Mouse (Mus musculus) limb, embryonic 10.5 days (tissue): ENCODE results near the gene Vps45. TPM values are rescaled to one million over a fixed set of nuclear protein-coding genes. Genes with fewer than 3 reads are reported as not detected.
A peak's percentile ranks its signal among the peaks of the same experiment; 100 is the strongest.
"Not testable (repeated sequence)": the region's sequence is repeated elsewhere in the genome, so short reads cannot be mapped to it uniquely, and the experiment has no call there.

ENCODE experiments used
- DNase-seq: peaks from one replicate; pipeline ENCODE4 v3.0.0-alpha.2; 2017; ENCODE audit warnings: low spot score
- H3K27ac ChIP-seq: fragments of 300-500 bp; sonication (generic); 2 replicates; pipeline ENCODE4 v1.5.1; 2016; ENCODE audit warnings: mild to moderate bottlenecking
- H3K27me3 ChIP-seq: fragments of 300-500 bp; sonication (generic); 2 replicates; pipeline ENCODE4 v1.6.1; 2016; ENCODE audit warnings: low read depth, mild to moderate bottlenecking; ENCODE audit not compliant: poor library complexity, severe bottlenecking
- H3K36me3 ChIP-seq: fragments of 300-500 bp; sonication (generic); 2 replicates; pipeline ENCODE4 v1.6.1; 2016; ENCODE audit warnings: mild to moderate bottlenecking, moderate library complexity
- H3K4me1 ChIP-seq: fragments of 300-500 bp; sonication (generic); 2 replicates; pipeline ENCODE4 v1.6.1; 2016
- H3K4me3 ChIP-seq: fragments of 300-500 bp; sonication (generic); 2 replicates; pipeline ENCODE4 v1.5.1; 2016; ENCODE audit warnings: mild to moderate bottlenecking, moderate library complexity
- H3K9me3 ChIP-seq: fragments of 300-500 bp; sonication (generic); replicated peaks from 2 replicates; pipeline ENCODE4 v1.6.1; 2016; ENCODE audit warnings: mild to moderate bottlenecking
- WGBS: fragments of 180-500 bp; shearing (Covaris S2); methylation state at CpG from one replicate; pipeline ENCODE4 v1.1.7; 2016; 5-methylcytosine and 5-hydroxymethylcytosine counted together
- polyA plus RNA-seq: library from polyadenylated mRNA; unstranded; fragments of >200 nt; fragmentation: Nextera tagmentation; extraction: Ambion mirVana; gene quantifications from 2 replicates; pipeline ENCODE4 v1.2.1, GENCODE M21; 2016

The Vps45 gene
- polyA plus RNA-seq, 1 experiment from 2014 or later: 23.6 TPM

GRCm38 (mm10) chr3:95951566-95951965 is 106.7 kb downstream of the Vps45 start:
- DNase-seq, H3K27me3 ChIP-seq, H3K4me1 ChIP-seq, H3K9me3 ChIP-seq: not testable (repeated sequence)
- H3K36me3 ChIP-seq: peaks cover 25% of the 10 kb centered on the region
- H3K27ac ChIP-seq: peak overlapping the region; percentile 89
- H3K4me3 ChIP-seq: peak overlapping the region; percentile 65
- 77% methylated on average over 12 of the region's 12 CpGs for WGBS

GRCm38 (mm10) chr3:95950763-95951551 is 107.3 kb downstream of the Vps45 start:
- DNase-seq: peak; percentile 92
- H3K27ac ChIP-seq: peak overlapping the region; percentile 89
- H3K36me3 ChIP-seq: peaks cover 31% of the 10 kb centered on the region
- H3K4me1 ChIP-seq: 0 out of 2 replicates have a peak, but pooled peaks cover 3% of the 10 kb centered on the region
- no peaks in the 10 kb centered on the region for H3K9me3 ChIP-seq
- H3K27me3 ChIP-seq: no peaks in the 10 kb centered on the region
- H3K4me3 ChIP-seq: peak overlapping the region; percentile 65
- 2% methylated on average over 49 of the region's 49 CpGs for WGBS

Other genes starting within 250 kb of the Vps45 start
- 21.0 and 24.8 TPM in 2 replicates for gene Rprd2, start 239.6 kb downstream of the Vps45 start, polyA plus RNA-seq
- gene Prpf3, start 202.6 kb downstream of the Vps45 start, polyA plus RNA-seq: 73.6 and 77.1 TPM in 2 replicates
- gene Mrps21, start 186.9 kb downstream of the Vps45 start, polyA plus RNA-seq: 357 and 376 TPM in 2 replicates
- 8.8 and 10.5 TPM in 2 replicates for gene Ciart, start 176.2 kb downstream of the Vps45 start, polyA plus RNA-seq
- gene BC028528, start 166.5 kb downstream of the Vps45 start, polyA plus RNA-seq: 7.9 and 11.4 TPM in 2 replicates
- gene Aph1a, start 164.5 kb downstream of the Vps45 start, polyA plus RNA-seq: 24.3 and 24.5 TPM in 2 replicates
- gene Car14, start 153.8 kb downstream of the Vps45 start, polyA plus RNA-seq: 161 and 187 TPM in 2 replicates
- 344 and 367 TPM in 2 replicates for gene Anp32e, start 129.2 kb downstream of the Vps45 start, polyA plus RNA-seq
- 77.7 and 81.9 TPM in 2 replicates for gene Plekho1, start 62.5 kb downstream of the Vps45 start, polyA plus RNA-seq
- 18.6 and 19.2 TPM in 2 replicates for gene Otud7b, start 46.1 kb upstream of the Vps45 start, polyA plus RNA-seq
- 10.8 and 18.2 TPM in 2 replicates for gene Mtmr11, start 103.5 kb upstream of the Vps45 start, polyA plus RNA-seq
- gene Sf3b4, start 113.9 kb upstream of the Vps45 start, polyA plus RNA-seq: 290 and 304 TPM in 2 replicates
- 3.6 and 3.9 TPM in 2 replicates for gene Sv2a, start 122.7 kb upstream of the Vps45 start, polyA plus RNA-seq
- gene Bola1, start 161.2 kb upstream of the Vps45 start, polyA plus RNA-seq: 74.2 and 76.5 TPM in 2 replicates
- gene Hist2h2ab, start 161.4 kb upstream of the Vps45 start, polyA plus RNA-seq: 0.63 and 1.2 TPM in 2 replicates
- 11.7 and 16.3 TPM in 2 replicates for gene Hist2h2ac, start 162.4 kb upstream of the Vps45 start, polyA plus RNA-seq
- 3.4 and 5.8 TPM in 2 replicates for gene Hist2h2be, start 162.7 kb upstream of the Vps45 start, polyA plus RNA-seq
- gene Hist2h3c2, start 180.7 kb upstream of the Vps45 start, polyA plus RNA-seq: 6.5 and 7.3 TPM in 2 replicates
- gene Hist2h2aa2, start 181.8 kb upstream of the Vps45 start, polyA plus RNA-seq: 18.9 and 27.3 TPM in 2 replicates
- gene Hist2h2aa1, start 187.0 kb upstream of the Vps45 start, polyA plus RNA-seq: 12.7 and 15.9 TPM in 2 replicates
- gene Hist2h3c1, start 188.2 kb upstream of the Vps45 start, polyA plus RNA-seq: 0.41 TPM in 1 of 2 replicates, not detected in the other
- gene Hist2h4, start 204.8 kb upstream of the Vps45 start, polyA plus RNA-seq: 7.7 and 9.4 TPM in 2 replicates
- gene Hist2h3b, start 210.2 kb upstream of the Vps45 start, polyA plus RNA-seq: 48.3 and 54.0 TPM in 2 replicates
- gene Hist2h2bb, start 211.3 kb upstream of the Vps45 start, polyA plus RNA-seq: 8.2 and 10.7 TPM in 2 replicates
- 0.60 and 0.85 TPM in 2 replicates for gene Fcgr1, start 235.5 kb upstream of the Vps45 start, polyA plus RNA-seq